Mouse (Mus musculus): Measurements from ENCODE around the gene Ssmem1.

Ssmem1 gene

DNA sequence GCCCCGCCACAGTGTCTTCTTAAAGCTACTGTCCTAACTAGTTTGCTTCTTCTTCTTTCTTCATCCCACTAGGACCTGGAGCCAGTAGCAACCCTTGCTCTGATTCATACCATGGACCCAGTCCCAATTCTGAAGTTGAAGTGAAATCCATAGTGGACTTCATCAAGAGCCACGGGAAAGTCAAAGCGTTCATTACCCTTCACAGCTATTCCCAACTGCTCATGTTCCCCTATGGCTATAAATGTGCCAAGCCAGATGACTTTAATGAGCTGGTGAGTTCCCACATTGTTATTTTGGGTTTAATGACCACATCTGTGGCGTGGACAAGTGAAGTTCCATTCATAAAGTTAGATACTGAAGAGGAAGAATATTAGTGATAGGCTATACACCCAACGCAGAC is 44.4 kb downstream of the Ssmem1 start:
- no peak for DNase-seq (ENCODE audit: low spot score in 2 of 2)

DNA sequence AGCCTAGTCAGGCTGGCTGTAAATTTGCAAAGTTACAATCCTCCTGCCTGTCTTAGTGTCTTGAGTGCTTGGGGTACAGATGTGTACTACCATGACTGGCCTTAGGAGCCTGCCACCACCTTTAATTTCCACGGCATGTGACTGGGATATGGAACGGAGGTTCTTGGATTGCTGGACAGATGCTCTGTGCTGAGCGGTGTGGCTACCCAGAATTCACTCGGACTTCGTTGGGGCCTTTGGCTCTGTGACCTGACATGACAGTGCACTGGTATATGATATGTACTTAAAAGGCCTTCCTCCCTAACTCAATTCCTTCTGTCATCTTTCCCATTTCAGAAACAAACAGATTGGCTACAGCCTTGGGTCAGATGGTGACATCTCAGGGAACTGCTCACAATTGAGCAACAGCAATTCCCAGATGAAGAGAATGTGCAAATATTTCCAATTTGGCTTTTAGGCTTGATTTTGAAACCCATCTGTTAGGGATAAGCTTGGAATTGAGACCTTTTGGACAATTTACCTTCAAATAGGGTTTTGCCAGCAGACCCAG is 45.0 kb downstream of the Ssmem1 start:
- peak in 1 of 2 experiments; percentile 24 for DNase-seq (ENCODE audit: low spot score in 2 of 2)

DNA sequence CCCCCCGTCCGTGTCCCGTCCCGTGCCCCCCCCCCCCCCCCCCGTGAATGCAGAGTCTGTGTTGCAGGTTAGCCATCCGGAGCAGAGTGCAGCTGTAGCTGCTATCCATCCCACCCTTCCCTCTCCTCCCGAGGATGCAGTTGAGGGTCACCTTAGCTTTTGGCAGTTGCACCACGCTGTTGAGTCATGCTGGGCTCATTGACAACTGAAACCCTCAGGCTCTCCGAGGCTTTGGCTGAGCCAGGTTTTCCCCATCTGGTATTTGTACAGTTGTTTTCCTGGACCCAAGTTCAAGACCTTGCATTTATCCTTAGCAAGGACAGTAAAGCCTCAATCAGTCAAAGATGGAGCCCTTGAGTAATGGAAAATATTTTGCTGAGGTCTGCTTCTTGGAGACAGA is 46.4 kb downstream of the Ssmem1 start:
- DNase-seq (ENCODE audit: low spot score in 2 of 2), result peak; percentile 40 to 68

GRCm38 (mm10) chr6:30559726-30560125 is 50.1 kb downstream of the Ssmem1 start:
- no peak for DNase-seq (ENCODE audit: low spot score in 2 of 2)

GRCm38 (mm10) chr6:30562132-30562531 is 52.5 kb downstream of the Ssmem1 start:
- no peak for DNase-seq (ENCODE audit: low spot score in 2 of 2)

DNA sequence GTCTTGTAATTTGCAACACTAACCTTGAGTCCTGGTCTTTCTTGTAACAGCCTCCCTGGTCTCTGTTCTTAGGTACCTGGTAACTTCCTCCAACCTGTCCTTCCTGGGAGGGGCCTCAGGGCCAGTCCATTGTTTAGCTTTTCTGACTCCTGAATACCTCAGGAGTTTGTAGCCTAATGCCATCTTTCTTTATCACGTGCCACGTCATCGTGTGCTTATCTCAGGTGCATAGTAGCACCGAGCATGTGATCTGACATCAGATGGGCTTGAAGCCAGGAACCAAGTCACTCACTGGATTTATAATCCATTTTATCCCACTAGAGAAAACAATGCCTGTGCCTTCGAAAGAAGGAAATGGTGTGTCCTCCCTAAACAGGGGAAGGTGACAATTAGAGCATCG is 53.9 kb downstream of the Ssmem1 start:
- no peak for DNase-seq (ENCODE audit: low spot score in 2 of 2)

GRCm38 (mm10) chr6:30564051-30564450 is 54.4 kb downstream of the Ssmem1 start:
- no peak for DNase-seq (ENCODE audit: low spot score in 2 of 2)

- DNase-seq (ENCODE audit: low spot score in 2 of 2), result no peak
Measured at GRCm38 (mm10) chr6:30568069-30568468, 58.4 kb downstream of the Ssmem1 start, which contains the start of gene Cpa4. TSS of gene Cpa4 (plus strand) at chr6:30568369.

GRCm38 (mm10) chr6:30569331-30569730 is 59.7 kb downstream of the Ssmem1 start:
- no peak for DNase-seq (ENCODE audit: low spot score in 2 of 2)

Measured in heart, adult 9 months (tissue).